Mouse (Mus musculus) testis, adult 2 months (tissue): ENCODE measurements around the gene Polr2e. TPM values are rescaled to one million over a fixed set of nuclear protein-coding genes. Genes with fewer than 3 reads are reported as not detected.

ENCODE experiments used
- H3K27ac ChIP-seq: fragments of 200-500 bp; 2 replicates; pipeline ENCODE4 v1.5.1; 2012; ENCODE audit warnings: low read depth, low read length; ENCODE audit not compliant: control insufficient read depth, insufficient read depth
- H3K27me3 ChIP-seq: fragments of 200-500 bp; 2 replicates; pipeline ENCODE4 v1.6.1; 2012; ENCODE audit warnings: mild to moderate bottlenecking, low read length, moderate library complexity; ENCODE audit not compliant: control insufficient read depth, insufficient read depth
- H3K36me3 ChIP-seq: fragments of 200-500 bp; 2 replicates; pipeline ENCODE4 v1.6.1; 2012; ENCODE audit warnings: mild to moderate bottlenecking, low read length; ENCODE audit not compliant: control insufficient read depth, insufficient read depth
- H3K4me1 ChIP-seq: fragments of 200-500 bp; 2 replicates; pipeline ENCODE4 v1.6.1; 2012; ENCODE audit warnings: low read length; ENCODE audit not compliant: control insufficient read depth, insufficient read depth
- H3K4me3 ChIP-seq: fragments of 200-500 bp; 2 replicates; pipeline ENCODE4 v1.5.1; 2012; ENCODE audit warnings: low read depth, mild to moderate bottlenecking, low read length, moderate library complexity, mixed read lengths; ENCODE audit not compliant: control insufficient read depth
- CTCF ChIP-seq: fragments of 200-500 bp; IDR thresholded peaks from 2 replicates; pipeline ENCODE4 v1.5.1; 2012; ENCODE audit warnings: low read depth, mild to moderate bottlenecking, inconsistent platforms, low read length, moderate library complexity; ENCODE audit not compliant: control insufficient read depth, insufficient read depth, insufficient replicate concordance
- POLR2A ChIP-seq: fragments of 200-500 bp; IDR thresholded peaks from 2 replicates; pipeline ENCODE4 v1.6.1; 2012; ENCODE audit warnings: low read depth, mild to moderate bottlenecking, inconsistent platforms, low read length, moderate library complexity; ENCODE audit not compliant: control insufficient read depth
- polyA plus RNA-seq: library from polyadenylated mRNA; depleted of rRNA; stranded (reverse); fragments of >200 nt; gene quantifications from 2 replicates; pipeline ENCODE4 v1.2.3, GENCODE M21; 2012; rRNA removed

Gene Polr2e
- polyA plus RNA-seq, 1 experiment, result 104 TPM

DNA sequence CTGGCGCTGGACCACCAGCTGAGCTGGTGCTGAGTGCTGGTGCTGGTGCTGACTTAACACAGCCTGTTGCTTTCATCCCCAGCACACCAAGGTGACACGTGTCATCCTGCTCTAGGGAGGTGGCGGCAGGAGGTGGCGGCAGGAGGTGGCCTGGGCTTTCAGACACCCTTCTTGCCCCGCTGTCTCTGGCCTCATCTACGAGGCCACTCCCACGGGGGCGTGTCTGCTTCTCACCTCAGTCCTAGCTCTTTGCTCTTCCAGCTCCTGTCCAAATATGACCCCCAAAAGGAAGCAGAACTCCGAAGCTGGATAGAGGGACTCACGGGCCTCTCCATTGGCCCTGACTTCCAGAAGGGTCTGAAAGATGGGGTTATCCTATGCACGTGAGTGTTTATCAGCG, 48.5 kb downstream of the Polr2e start:
- no peak for TF ChIP-seq CTCF
- TF ChIP-seq POLR2A, result no peak
- H3K4me3 ChIP-seq, result peak overlapping the region; percentile 41
- H3K36me3 ChIP-seq, result no peaks in the 10 kb centered on the region
- no peaks in the 10 kb centered on the region; the same call in 1 of the 2 replicates for H3K27me3 ChIP-seq
- peaks cover 22% of the 10 kb centered on the region for H3K4me1 ChIP-seq
- H3K27ac ChIP-seq, result no peak overlapping the region

DNA sequence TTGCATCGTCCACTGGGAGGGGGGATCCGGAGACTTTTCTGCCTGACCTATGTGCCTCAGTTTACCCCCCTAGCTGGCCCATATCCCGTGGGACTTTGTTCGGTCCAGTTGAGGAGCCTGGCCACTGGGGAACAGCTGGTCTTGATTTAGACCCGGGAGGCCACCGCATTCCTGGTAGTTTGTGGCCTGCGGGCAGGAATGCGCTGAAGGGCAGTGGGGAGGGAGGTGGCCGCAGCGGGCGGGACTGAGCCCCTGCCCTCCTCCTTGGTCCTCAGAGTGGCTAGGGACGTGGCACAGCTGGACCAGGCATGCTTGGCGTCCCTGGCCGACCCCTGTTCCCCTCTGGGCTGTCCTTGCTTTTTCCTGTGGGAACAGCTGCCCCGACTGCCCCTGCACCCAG, 49.7 kb downstream of the Polr2e start:
- Histone ChIP-seq H3K27ac (no peak overlapping the region), H3K4me1 (peaks cover 22% of the 10 kb centered on the region), H3K36me3 (no peaks in the 10 kb centered on the region), H3K4me3 (no peak overlapping the region), H3K27me3 (no peaks in the 10 kb centered on the region; the same call in 1 of the 2 replicates)
- no peak for TF ChIP-seq CTCF
- no peak for TF ChIP-seq POLR2A

DNA sequence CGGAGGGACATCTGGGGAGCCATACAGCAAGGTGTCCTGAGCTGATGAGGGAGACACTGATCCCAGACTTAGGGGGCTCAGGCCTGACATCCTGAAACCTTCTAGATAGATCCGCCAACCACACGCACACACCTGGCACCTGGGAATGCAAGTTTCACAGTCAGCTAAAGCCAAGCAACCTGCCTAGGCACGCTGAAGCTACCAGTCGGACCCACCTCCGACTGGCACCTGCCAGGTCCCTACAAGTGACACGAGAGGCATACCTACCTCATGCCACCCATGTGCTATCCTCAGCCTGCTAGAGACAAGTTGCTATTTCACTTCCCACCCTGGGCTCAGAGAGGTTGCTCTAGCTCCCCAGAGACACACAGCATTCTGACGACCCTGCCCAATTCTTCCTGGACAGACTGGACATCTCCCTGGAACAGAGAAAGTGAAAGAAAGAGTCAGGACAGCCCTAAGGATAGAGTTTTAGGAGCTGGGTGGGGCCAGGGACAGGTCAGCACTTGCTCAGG, 50.3 kb downstream of the Polr2e start:
- Histone ChIP-seq H3K4me1 (peaks cover 23% of the 10 kb centered on the region), H3K36me3 (no peaks in the 10 kb centered on the region), H3K4me3 (peak overlapping the region; percentile 71), H3K27me3 (no peaks in the 10 kb centered on the region; the same call in 1 of the 2 replicates), H3K27ac (no peak overlapping the region)
- no peak for TF ChIP-seq CTCF
- TF ChIP-seq POLR2A, result no peak

DNA sequence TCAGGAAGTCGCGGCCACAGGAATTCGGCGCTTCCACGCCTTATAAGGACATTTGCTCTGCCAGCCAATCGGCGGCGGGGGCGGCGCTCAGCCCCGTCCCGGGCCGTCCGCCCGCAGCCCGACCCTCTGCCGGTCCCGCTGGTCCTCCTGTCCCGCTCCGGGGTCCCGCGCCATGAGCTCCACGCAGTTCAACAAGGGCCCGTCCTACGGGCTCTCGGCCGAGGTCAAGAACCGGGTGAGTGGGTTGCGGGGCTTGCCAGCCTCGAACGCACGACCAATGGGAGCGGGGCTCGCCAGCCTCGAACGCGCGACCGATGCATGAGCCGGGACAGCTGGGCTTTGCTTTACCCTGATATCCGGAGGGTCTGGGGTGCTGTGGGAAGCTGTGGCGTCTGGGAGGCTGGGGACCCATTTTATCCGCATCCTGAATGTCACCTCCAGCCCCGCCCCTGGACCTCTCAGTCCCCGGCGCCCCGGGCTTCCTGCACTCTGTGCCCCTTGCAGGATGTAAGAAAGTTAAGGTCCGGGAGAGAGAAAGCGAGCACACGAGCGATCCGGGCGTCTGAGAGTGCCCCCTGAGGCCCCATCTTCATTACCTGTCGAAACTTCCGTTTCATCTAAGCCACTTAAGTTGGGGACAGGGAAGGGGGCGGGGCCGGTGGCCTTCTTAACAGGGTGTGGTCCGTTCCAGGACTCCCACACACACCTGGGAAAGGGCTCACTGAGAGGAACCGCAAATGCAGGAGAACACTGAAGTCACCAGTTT, 50.9 kb downstream of the Polr2e start, which contains the start of gene Cnn2:
Cnn2 (plus strand) TSS at position 79 of the 766 bp plus-strand sequence.
- Histone ChIP-seq H3K4me1 (peaks cover 25% of the 10 kb centered on the region), H3K4me3 (peak within 1 kb of the TSS; percentile 71), H3K27me3 (no peaks in the 10 kb centered on the region; the same call in 1 of the 2 replicates), H3K36me3 (no peaks in the 10 kb centered on the region), H3K27ac (peak within 1 kb of the TSS; percentile 62)
- TF ChIP-seq POLR2A, result peak; percentile 34; the same call in 1 of the 2 replicates
- TF ChIP-seq CTCF, result no peak

DNA sequence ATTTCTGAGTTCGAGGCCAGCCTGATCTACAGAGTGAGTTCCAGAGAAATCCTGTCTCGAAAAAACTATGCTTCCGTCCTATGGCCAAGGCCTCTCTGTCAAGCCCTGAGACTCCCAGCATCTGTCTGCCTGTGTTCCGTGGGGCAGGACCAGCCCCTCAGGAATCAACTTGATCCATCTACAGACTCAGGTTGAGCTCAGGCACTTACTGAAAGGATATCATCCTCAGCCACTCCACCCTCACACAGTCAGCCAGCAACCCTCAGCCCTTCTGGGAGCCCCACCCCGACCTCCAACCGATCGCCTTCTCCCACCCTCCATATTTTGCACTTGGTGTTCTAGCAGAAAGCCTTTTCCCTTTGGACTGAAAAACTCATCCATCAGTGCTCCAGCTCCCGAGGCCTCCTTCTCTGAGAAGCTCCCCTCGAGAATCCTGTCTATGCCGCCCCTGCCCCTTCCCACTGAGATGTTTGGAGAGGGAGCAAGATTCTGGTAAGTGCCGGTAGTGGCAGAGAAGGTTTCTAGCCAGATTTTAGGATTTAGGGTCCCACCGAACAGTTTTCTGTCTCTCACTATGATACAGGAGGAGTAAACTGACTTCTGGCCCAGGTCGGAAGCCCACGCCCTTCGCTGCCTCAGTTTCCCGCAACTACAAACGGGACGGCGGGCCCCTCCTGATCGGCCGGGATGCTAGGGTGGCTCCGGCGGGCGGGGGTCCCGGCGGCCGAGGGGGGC, 51.7 kb downstream of the Polr2e start:
- H3K27me3 ChIP-seq, result no peaks in the 10 kb centered on the region; the same call in 1 of the 2 replicates
- H3K36me3 ChIP-seq, result no peaks in the 10 kb centered on the region
- H3K4me1 ChIP-seq, result peaks cover 33% of the 10 kb centered on the region
- TF ChIP-seq CTCF (no peak), POLR2A (no peak)
- H3K27ac ChIP-seq, result peak overlapping the region; percentile 62
- H3K4me3 ChIP-seq, result peak overlapping the region; percentile 49

DNA sequence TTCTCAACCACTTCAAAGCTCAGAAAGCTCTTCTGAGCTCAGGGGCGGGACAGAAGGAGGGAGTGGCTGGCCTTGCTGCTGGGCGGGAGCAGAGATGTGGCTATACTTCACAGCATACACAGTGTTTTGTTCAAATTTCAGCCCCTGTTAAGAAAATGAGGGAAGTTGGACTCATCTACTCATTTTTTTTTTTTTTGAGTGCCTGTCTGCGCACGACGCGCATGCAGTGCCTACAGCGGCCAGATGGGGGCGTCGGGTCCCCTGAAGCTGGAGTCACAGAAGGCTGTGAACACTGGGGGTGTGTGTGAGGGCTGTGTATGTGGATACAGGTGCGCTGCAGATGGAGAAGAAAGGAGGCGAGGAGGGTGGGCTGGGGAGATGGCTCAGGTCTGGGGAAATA, 52.6 kb downstream of the Polr2e start:
- peak; percentile 80 for TF ChIP-seq CTCF
- TF ChIP-seq POLR2A, result no peak
- Histone ChIP-seq H3K36me3 (no peaks in the 10 kb centered on the region), H3K4me3 (no peak overlapping the region), H3K27me3 (no peaks in the 10 kb centered on the region; the same call in 1 of the 2 replicates), H3K4me1 (peaks cover 38% of the 10 kb centered on the region), H3K27ac (peak overlapping the region; percentile 46)

DNA sequence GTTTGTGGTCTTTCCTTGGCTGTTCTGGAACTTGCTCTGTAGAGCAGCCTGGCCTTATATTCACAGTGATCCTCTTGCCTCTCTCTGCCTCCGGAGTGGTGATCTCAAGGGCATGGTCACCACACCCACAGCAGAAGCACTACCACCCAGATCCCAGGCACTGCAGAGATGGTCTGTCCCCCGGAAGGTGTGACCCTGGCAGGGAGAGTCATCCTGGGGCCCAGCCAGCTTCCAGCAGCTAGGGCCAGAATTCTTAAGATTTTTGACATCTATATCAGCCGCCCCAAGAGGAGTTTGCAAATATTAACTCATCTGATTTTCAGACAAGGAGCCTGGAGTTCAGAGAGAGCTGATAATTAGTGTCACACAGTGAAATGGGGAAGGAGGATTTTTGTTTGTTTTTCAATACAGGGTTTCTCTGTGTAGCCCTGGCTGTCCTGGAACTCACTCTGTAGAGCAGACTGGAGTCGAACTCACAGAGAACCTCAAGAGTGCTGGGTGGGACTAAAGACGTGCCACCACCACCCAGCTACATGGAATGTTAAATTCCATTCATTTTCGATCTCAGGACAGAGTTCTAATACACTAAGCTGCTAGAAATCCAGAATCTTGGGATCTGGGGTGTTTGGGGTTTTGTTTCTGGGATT, 53.2 kb downstream of the Polr2e start:
- H3K4me1 ChIP-seq, result peaks cover 38% of the 10 kb centered on the region

More for the DNA sequence above, 53.2 kb downstream of the Polr2e start:
- H3K27ac ChIP-seq, result peak overlapping the region; percentile 81
- H3K4me3 ChIP-seq, result no peak overlapping the region
- TF ChIP-seq POLR2A (no peak), CTCF (no peak)
- no peaks in the 10 kb centered on the region for H3K36me3 ChIP-seq
- H3K27me3 ChIP-seq, result no peaks in the 10 kb centered on the region; the same call in 1 of the 2 replicates

Other genes with a start within 250 kb of the Polr2e start
- 0.11 TPM in 1 of 2 replicates, not detected in the other for gene Prss57, start 248.8 kb downstream of the Polr2e start, polyA plus RNA-seq
- gene Palm, start 246.2 kb downstream of the Polr2e start, polyA plus RNA-seq, result 8.1 and 9.1 TPM in 2 replicates
- 0.27 and 0.36 TPM in 2 replicates for gene Misp, start 218.8 kb downstream of the Polr2e start, polyA plus RNA-seq
- gene Ptbp1, start 185.4 kb downstream of the Polr2e start, polyA plus RNA-seq, result 125 and 126 TPM in 2 replicates
- 0.72 and 0.90 TPM in 2 replicates for gene Prtn3, start 165.3 kb downstream of the Polr2e start, polyA plus RNA-seq
- 1.6 and 2.7 TPM in 2 replicates for gene Plppr3, start 165.2 kb downstream of the Polr2e start, polyA plus RNA-seq
- 0.11 and 0.22 TPM in 2 replicates for gene Elane, start 153.5 kb downstream of the Polr2e start, polyA plus RNA-seq
- gene Cfd, start 148.9 kb downstream of the Polr2e start, polyA plus RNA-seq, result 18.0 and 33.8 TPM in 2 replicates
- gene Med16, start 130.9 kb downstream of the Polr2e start, polyA plus RNA-seq, result 163 and 181 TPM in 2 replicates
- gene Gm26602, start 128.9 kb downstream of the Polr2e start, polyA plus RNA-seq, result not detected in 2 replicates
- gene Kiss1r, start 122.8 kb downstream of the Polr2e start, polyA plus RNA-seq, result 0.75 and 0.99 TPM in 2 replicates
- 15.0 and 15.2 TPM in 2 replicates for gene R3hdm4, start 118.6 kb downstream of the Polr2e start, polyA plus RNA-seq
- 59.5 and 65.0 TPM in 2 replicates for gene Arid3a, start 112.8 kb downstream of the Polr2e start, polyA plus RNA-seq
- gene Wdr18, start 79.6 kb downstream of the Polr2e start, polyA plus RNA-seq, result 33.9 and 36.5 TPM in 2 replicates
- 17.4 and 18.9 TPM in 2 replicates for gene Grin3b, start 69.1 kb downstream of the Polr2e start, polyA plus RNA-seq
- gene Tmem259, start 55.5 kb downstream of the Polr2e start, polyA plus RNA-seq, result 202 and 209 TPM in 2 replicates
- 4.4 and 6.8 TPM in 2 replicates for gene Cnn2, start 51.2 kb downstream of the Polr2e start, polyA plus RNA-seq
- gene Abca7, start 43.3 kb downstream of the Polr2e start, polyA plus RNA-seq, result 2.2 and 2.3 TPM in 2 replicates
- gene Arhgap45, start 23.1 kb downstream of the Polr2e start, polyA plus RNA-seq, result 2.1 and 3.4 TPM in 2 replicates
- gene Gpx4, start 7.4 kb upstream of the Polr2e start, polyA plus RNA-seq, result 3,516 and 3,720 TPM in 2 replicates
- gene Sbno2, start 65.8 kb upstream of the Polr2e start, polyA plus RNA-seq, result 13.9 and 14.0 TPM in 2 replicates
- gene Stk11, start 76.0 kb upstream of the Polr2e start, polyA plus RNA-seq, result 215 and 222 TPM in 2 replicates
- 241 and 347 TPM in 2 replicates for gene Atp5d, start 98.8 kb upstream of the Polr2e start, polyA plus RNA-seq
- 3.8 and 5.1 TPM in 2 replicates for gene Cbarp, start 101.0 kb upstream of the Polr2e start, polyA plus RNA-seq
- 70.1 and 79.2 TPM in 2 replicates for gene Midn, start 108.5 kb upstream of the Polr2e start, polyA plus RNA-seq
- gene Cirbp, start 126.2 kb upstream of the Polr2e start, polyA plus RNA-seq, result 105 and 127 TPM in 2 replicates
- 7.4 and 7.9 TPM in 2 replicates for gene 1600002K03Rik, start 133.1 kb upstream of the Polr2e start, polyA plus RNA-seq
- 1.1 and 1.4 TPM in 2 replicates for gene Efna2, start 139.7 kb upstream of the Polr2e start, polyA plus RNA-seq
- gene Mum1, start 186.6 kb upstream of the Polr2e start, polyA plus RNA-seq, result 282 and 295 TPM in 2 replicates
- gene Ndufs7, start 209.3 kb upstream of the Polr2e start, polyA plus RNA-seq, result 105 and 132 TPM in 2 replicates
- gene Gamt, start 221.2 kb upstream of the Polr2e start, polyA plus RNA-seq, result 38.5 and 39.6 TPM in 2 replicates
- 97.5 and 114 TPM in 2 replicates for gene Dazap1, start 221.7 kb upstream of the Polr2e start, polyA plus RNA-seq